Mouse (Mus musculus): ENCODE measurements at regions not wholly inside any gene's neighbourhood (a gene's known extent, or its start where the extent isn't known, plus 50 kb on each side); places are given as distances from the start of the nearest gene placed in this dataset.

DNA sequence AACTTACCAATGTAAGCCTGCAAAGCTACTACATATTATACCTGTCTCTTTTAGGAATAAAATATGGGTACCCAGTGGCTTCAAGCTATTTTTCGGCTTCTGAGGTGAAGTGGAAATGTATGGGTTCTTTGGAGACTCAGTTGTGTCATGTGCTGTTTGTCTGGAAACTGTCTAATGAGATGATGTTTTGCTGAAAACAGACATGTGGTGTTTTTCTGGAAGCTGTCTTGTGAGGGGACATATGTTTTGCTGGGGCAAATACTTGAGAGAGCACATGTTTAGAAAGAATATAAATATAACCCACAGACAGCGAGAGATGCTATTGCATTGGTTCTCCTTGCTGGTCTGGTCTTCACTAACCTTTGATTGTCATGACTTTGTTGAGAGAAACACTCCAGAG is 365.2 kb upstream of the Tom1l1 start:
- TF ChIP-seq ZNF384 (IDR thresholded peaks at IDR 0.05; ENCODE audit: low read depth, low read length) (no peak), TCF12 (IDR thresholded peaks at IDR 0.05; ENCODE audit: low read depth, low read length) (no peak), CTCF (conservative IDR thresholded peaks at IDR 0.05 in 1 of 2, IDR thresholded peaks at IDR 0.05 in 1 of 2; ENCODE audit: low read depth in 2 of 2, low read length in 2 of 2) (no peak), ZC3H11A (IDR thresholded peaks at IDR 0.05; ENCODE audit: low read depth, low read length) (no peak), TBP (conservative IDR thresholded peaks at IDR 0.05; ENCODE audit: low read depth, low read length) (no peak), POLR2A (IDR thresholded peaks at IDR 0.05; ENCODE audit: low read depth, low read length) (no peak), EP300 (IDR thresholded peaks at IDR 0.05; ENCODE audit: low read length) (no peak), SIN3A (IDR thresholded peaks at IDR 0.05; ENCODE audit: low read length) (no peak), HCFC1 (IDR thresholded peaks at IDR 0.05; ENCODE audit: low read depth, low read length) (no peak), RAD21 (IDR thresholded peaks at IDR 0.05; ENCODE audit: low read depth, low read length) (no peak), MYC (IDR thresholded peaks at IDR 0.05; ENCODE audit: low read depth, low read length) (no peak), UBTF (IDR thresholded peaks at IDR 0.05; ENCODE audit: low read depth, low read length) (no peak)

All from CH12.LX (cell line).